Mouse (Mus musculus) heart, adult 2 months (tissue): Measurements from ENCODE around the gene Atp5g1.

ENCODE experiments used
- CTCF ChIP-seq: fragments of 200-600 bp; IDR thresholded peaks from 2 replicates; pipeline ENCODE4 v1.8.1; 2022; ENCODE audit warnings: antibody characterized with exemption, mild to moderate bottlenecking, moderate library complexity
- EP300 ChIP-seq: fragments of 200-500 bp; IDR thresholded peaks from 2 replicates; pipeline ENCODE4 v1.6.1; 2011; ENCODE audit warnings: low read depth, low read length, control low read depth; ENCODE audit not compliant: insufficient read depth

GRCm38 (mm10) chr11:96049939-96050338 is 25.5 kb downstream of the Atp5g1 start:
- no peak for TF ChIP-seq CTCF
- TF ChIP-seq EP300, result no peak
